Mouse (Mus musculus): ENCODE data around the gene BC004004.
"Not testable (repeated sequence)": the region's sequence is repeated elsewhere in the genome, so short reads cannot be mapped to it uniquely, and the experiment has no call there.

The BC004004 gene

GRCm38 (mm10) chr17:29326531-29327529 lies 58.2 kb downstream of the BC004004 start:
- DNase-seq, result peak; percentile 48

- no peak for DNase-seq
Observed at GRCm38 (mm10) chr17:29327691-29328090, 59.1 kb downstream of the BC004004 start.

DNA sequence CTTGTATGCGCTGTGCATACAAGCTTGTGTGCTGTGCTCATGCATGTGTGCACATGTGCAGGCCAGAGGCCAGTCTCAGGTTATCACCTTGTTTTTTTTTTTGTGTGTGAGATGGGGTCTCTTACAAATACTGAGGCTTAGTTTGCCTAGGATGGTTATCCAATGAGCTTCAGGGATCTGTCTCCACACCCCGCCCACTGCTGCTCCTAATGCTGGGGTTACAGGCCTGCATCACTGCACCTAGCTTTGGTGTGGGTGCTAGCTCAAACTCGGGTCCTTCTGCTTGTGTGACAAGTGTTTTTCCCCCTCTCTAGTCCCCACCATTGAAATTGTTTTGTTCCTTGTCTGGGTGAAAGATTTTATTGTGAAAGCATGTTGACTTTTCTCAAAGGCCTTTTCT lies 61.6 kb downstream of the BC004004 start:
- no peak for DNase-seq

DNA sequence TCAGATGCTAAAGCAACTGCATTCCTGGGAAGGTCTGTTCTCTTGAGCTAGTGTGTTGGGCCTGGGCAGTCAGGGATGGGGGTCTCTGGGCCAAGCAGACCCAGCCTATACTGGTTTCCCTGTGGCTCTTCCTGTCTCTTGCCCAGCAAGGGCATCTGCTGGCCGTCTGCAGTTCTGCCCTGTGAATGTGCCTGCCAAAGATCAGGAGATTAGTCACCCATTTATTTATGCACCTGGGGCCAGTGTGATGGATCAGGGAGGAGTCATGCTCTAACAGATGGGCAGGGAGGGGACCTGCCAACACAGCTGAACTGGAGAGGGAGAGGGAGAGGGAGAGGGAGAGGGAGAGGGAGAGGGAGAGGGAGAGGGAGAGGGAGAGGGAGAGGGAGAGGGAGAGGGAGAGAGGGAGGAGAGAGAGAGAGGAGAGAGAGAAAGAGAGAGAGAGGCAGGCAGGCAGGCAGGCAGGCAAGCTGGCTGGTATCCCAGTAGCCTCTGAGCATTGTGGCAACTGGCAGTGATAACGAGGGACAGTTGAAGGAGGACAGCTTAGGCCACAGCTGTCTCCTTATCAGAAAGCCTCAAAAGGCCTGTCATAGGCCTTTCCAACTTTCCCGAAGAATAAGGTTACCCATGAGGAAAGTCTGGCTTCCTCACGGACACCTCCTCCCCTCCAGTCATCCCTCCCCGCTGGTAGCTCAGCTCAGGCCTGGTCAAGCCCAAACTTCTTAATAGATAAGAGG lies 62.3 kb downstream of the BC004004 start:
- peak; percentile 57 for DNase-seq

GRCm38 (mm10) chr17:29332186-29332685 lies 63.6 kb downstream of the BC004004 start:
- no peak for DNase-seq

GRCm38 (mm10) chr17:29336266-29336990 lies 67.8 kb downstream of the BC004004 start:
- no peak for DNase-seq

DNA sequence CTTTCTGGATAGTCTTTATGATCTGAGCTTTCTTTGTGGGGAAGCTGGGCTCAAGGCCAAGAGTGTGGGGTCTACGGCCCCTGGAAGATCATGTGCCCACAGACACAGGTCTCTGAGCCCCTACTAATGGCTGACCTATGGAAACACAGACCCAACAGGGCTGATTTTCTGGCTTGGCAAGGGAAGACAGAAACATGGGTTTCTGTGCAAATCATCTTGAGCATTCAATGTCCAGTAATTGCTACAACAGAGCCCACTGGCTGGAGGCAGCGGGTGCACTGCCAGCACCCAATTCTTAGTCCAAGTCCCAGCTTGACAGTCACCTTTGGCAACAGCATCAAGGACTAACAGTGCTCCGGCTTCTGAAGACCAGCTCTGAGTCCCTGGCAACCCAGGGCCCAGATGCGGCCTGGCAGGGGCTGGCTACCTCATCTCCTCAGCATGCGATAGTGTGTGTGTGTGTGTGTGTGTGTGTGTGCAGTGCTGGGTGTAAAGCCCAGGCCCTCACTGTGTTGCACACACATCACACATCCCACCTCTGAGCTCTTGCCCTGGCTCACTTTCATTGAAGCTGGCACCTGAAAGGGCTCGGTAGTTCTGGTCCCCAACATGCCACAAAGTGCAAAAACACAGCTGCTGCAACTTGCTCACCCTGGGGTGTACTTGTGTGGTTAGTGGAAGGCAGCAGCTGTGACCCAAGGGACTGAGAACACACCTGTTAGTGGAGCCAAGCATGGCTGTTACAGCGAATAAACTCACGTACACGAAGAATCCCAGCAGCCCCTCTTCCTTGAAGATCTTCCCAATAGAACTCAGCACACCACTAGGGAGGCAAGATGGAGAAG lies 69.6 kb downstream of the BC004004 start:
- DNase-seq, result no peak

DNA sequence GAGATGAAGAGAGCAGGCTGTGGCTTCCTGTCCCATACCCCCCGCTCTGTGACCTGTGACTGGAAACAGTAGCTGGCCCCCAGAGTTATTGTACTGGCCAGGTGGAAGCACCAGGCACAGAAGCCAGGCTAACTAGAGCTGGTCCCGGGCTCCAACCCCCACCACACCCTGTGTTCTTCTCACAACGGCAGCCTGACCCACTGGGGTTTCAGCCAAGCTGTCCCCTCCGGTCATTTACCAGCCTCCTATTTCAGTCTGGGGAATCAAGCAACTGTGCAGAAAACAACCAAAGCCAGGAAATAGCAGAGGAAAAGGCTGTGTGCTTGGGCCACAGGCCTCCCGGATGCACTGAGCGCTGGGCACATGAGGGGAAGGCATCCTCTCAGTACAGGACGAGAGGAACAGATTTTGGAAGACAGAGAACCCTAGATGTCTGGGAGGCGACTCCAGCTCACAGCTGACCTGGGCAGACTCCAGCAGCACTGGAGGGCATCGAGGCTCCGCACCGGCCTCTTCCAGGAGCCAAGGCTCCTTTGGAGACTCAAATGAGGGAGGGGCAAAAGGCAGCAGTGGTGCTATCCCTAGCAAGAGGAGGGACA lies 70.7 kb downstream of the BC004004 start:
- peak; percentile 73 for DNase-seq

GRCm38 (mm10) chr17:29340406-29341261 lies 72.0 kb downstream of the BC004004 start:
- DNase-seq, result no peak

DNA sequence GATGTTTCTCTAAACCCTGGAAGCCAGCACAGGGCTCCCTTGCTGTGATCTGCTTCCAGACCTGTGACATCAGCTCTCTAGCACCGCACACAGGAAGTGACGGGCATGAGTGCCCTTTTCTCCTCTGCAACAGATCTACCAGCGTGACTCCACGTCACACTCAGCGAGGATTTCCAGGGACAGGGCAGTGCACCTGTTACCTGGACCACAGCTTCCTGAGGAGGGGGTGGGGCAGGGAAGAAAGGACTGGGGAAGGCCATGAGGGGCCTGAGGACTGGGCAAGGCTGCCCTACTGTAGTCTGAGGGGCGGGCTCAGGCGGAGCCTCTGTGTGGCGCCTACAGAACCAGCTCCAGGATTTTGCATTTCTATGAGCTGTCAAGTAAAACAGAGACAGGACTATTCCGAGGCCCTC lies 73.0 kb downstream of the BC004004 start:
- peak; percentile 67 for DNase-seq

DNA sequence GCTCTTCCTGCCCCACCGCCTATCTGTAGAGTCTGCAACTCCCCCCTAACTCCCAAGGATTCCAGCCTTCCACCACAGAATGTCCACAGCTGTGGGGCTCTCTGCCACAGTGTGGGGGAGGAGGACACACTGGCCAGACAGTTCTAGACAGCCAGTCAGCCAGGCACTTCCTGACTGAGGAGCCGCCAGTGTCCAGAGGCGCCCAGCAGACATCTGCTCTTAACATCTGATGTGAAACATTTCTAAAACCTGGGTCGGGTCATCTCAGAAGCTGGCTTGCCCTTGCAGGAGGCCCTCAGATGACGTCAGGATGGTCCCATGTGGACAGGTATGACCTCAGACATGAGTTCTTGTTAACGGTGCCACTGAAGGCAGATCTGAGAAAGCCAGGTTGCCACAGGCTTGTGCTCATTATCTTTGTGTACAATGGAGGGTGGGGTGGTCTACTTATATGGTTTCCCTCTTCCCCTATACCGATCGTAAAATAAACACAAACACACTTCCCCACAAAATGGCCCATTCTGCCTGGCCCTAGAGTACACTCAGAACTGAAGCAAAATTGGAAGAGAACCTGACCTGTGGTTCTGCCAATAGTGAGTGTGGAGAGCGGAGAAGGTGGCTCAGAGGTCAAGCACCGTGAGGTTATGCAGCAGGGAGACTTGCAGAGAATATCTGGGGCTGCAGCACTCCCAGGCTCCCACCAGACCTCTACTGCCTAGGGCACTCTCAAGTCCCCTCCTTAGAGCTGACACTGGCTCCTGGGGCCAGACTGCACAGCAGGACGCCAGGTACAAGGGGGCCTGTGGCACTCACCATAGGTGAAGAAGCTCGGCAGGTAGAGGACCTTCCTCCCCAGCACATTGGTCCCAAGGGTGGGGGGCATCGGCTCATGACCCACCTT lies 73.7 kb downstream of the BC004004 start:
- DNase-seq, result peak; percentile 73

GRCm38 (mm10) chr17:29343241-29343640 lies 74.7 kb downstream of the BC004004 start:
- DNase-seq, result no peak

DNA sequence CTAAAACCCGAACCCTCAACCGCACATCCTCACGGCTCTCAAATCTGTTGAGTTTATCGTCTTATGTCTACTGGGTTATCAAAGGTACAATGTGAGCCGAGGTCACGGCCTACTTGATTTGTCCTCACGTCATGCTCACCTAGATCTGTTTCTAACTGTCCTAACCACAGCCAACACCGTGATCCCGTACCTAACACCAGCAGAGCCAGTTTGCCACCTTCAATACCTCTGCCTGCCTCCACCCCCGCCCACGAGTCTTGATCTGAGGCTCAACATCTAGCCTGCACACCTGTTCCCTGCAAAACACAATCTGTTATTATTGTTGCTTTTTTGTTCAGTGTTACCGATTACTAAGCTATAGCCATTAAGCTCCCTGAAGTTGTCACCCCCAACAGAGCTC lies 76.7 kb downstream of the BC004004 start:
- DNase-seq, result no peak

DNA sequence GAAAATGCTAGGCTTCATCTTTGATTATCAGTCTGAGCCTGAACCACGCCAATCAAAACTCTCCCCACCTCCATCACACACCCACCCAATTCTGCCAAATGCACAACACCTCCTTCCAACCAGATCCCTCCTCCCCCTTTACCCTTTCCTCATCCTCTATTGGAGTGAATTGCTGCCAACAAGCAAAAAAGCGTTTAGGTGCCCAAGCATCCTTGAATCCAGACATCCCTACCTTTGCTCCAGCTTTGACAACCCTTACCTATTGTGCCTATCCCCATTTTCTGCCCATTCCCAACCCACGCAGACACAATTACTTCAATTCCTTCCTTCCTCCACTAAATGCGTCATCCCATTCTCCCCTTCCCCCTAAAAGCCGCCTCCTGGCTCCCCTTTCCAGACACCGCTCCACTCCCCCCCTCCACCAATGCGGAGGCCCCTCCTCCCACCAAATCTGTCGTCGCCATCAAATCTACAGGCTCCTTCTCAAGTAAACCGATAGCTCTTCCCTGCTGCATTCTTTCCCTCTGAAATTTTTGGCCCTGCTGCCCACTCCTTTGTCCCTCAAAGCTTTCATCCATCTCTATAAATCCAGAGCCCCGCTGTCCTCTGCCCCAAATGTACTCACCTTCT lies 78.0 kb downstream of the BC004004 start:
- peak; percentile 49 for DNase-seq

DNA sequence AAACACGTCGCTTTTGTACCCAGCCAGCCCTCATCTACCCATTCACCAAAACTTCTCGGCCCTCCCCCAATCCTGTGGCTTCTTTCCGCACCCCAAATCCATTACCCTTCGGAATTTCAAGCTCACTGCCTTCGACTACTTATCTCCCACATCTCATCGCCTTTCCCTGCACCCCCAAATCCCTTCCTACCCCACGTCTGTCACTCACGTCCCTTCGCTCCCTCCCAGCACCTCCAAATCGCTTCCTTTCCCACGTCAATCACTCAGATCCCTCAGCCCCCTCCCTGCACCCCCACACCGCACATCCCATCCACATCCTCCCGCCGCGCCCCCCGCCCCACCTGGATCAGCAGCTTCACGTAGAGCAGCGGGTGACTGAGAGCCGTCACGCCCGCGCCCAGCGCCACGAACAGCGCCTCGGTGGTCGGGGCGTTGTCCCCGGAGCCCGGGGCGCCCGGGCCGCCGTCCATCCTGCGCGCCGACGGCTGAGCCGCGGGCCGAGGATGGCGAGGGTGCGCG lies 78.6 kb downstream of the BC004004 start:
- no peak for DNase-seq

DNA sequence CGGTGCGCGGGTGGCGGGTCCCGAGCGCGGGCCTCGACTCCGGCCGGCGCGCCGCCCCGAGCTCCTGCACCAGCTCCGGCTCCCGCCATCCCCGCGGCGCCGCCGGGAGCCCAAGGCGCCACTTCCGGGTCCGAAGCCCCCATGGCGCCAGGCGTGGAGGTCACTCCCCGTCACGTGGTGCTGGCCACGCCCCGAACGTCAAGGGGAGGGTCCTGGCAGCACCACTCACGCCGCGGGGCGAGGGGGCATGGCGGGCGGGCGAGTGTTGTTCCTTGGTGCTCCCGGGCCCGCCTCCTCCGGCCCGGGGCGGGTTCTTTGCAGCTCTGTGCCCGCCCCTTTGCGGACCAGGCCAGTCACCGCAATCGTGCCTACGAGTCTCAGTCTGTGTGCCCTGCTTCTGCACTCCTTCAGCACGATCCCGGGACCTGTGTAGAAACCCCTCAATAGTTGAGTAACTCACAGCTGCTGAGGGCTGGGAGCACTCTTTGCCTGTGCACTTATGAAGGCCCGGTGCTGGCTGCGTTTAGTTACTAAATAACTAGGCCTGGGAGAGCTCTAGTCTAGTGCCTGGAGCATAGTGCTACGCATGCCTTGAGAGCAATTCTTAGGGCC lies 79.2 kb downstream of the BC004004 start, which contains the start of gene Mtch1:
Mtch1 (minus strand) TSS at position 290 of the 612 bp plus-strand sequence.
- DNase-seq, result peak; percentile 100

DNA sequence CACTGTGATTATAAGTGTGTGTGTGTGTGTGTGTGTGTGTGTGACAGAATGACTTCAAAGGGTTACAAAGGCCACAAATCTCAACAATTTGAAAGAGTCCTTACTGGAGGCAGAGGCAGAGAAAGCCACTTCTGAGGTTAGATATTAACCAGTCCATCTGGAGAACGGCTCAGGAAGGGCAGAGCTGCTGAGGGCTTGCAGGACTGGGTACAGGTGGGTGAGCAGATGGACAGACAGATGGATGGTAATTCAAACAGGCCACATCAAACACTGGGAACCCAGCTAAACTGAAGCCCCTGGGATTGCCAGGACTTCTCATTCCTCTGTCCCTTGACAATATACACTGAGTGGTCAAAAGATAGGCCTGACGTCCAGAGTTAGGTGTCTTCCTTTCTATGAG lies 80.4 kb downstream of the BC004004 start:
- DNase-seq, result no peak

GRCm38 (mm10) chr17:29351056-29351455 lies 82.5 kb downstream of the BC004004 start:
- not testable (repeated sequence) for DNase-seq
